Mouse (Mus musculus) hindbrain, embryonic 16.5 days (tissue): Measurements from ENCODE around the gene 4921524J17Rik. TPM values are rescaled to one million over a fixed set of nuclear protein-coding genes. Genes with fewer than 3 reads are reported as not detected.

Experiments used
- ATAC-seq: fragments of 200-750 bp; cut with Nextera tagmentation; 2 replicates; pipeline ENCODE4 v1.8.0; 2017; ENCODE audit warnings: moderate TSS enrichment, moderate library complexity
- H3K27ac ChIP-seq: fragments of 300-500 bp; sonication (generic); 2 replicates; pipeline ENCODE4 v1.5.1; 2014; ENCODE audit warnings: low read depth, mild to moderate bottlenecking, control low read depth, low read length, moderate library complexity
- H3K27me3 ChIP-seq: fragments of 300-500 bp; sonication (generic); replicated peaks from 2 replicates; pipeline ENCODE4 v1.6.1; 2014; ENCODE audit warnings: low read length; ENCODE audit not compliant: control insufficient read depth, insufficient read depth
- H3K36me3 ChIP-seq: fragments of 300-500 bp; sonication (generic); 2 replicates; pipeline ENCODE4 v1.6.1; 2014; ENCODE audit warnings: mild to moderate bottlenecking, low read length, moderate library complexity, mixed read lengths; ENCODE audit not compliant: control insufficient read depth, insufficient read depth
- H3K4me1 ChIP-seq: fragments of 300-500 bp; sonication (generic); 2 replicates; pipeline ENCODE4 v1.6.1; 2014; ENCODE audit warnings: low read depth, low read length; ENCODE audit not compliant: control insufficient read depth, insufficient read depth
- H3K4me2 ChIP-seq: fragments of 300-500 bp; sonication (generic); 2 replicates; pipeline ENCODE4 v1.6.1; 2014; ENCODE audit warnings: mild to moderate bottlenecking, low read length, control low read depth, moderate library complexity
- H3K4me3 ChIP-seq: fragments of 300-500 bp; sonication (generic); 2 replicates; pipeline ENCODE4 v1.5.1; 2014; ENCODE audit warnings: mild to moderate bottlenecking, low read length, control low read depth, moderate library complexity
- H3K9ac ChIP-seq: fragments of 300-500 bp; sonication (generic); 2 replicates; pipeline ENCODE4 v1.6.1; 2014; ENCODE audit warnings: low read depth, mild to moderate bottlenecking, control low read depth, low read length, moderate library complexity
- H3K9me3 ChIP-seq: fragments of 300-500 bp; sonication (generic); 2 replicates; pipeline ENCODE4 v1.6.1; 2014; ENCODE audit warnings: mild to moderate bottlenecking, low read length, moderate library complexity; ENCODE audit not compliant: control insufficient read depth
- WGBS: fragments of 180-500 bp; shearing (Covaris S2); extraction: QIAGEN DNeasy Blood & Tissue Kit; methylation state at CpG from one replicate; pipeline ENCODE4 v1.1.7; 2014; 5-methylcytosine and 5-hydroxymethylcytosine counted together
- polyA plus RNA-seq: library from polyadenylated mRNA; unstranded; fragments of >200 nt; fragmentation: Nextera tagmentation; extraction: Ambion mirVana; gene quantifications from 2 replicates; pipeline ENCODE4 v1.2.1, GENCODE M21; 2015

Gene 4921524J17Rik
- polyA plus RNA-seq, 1 experiment from 2014 or later, result 39.2 TPM

DNA sequence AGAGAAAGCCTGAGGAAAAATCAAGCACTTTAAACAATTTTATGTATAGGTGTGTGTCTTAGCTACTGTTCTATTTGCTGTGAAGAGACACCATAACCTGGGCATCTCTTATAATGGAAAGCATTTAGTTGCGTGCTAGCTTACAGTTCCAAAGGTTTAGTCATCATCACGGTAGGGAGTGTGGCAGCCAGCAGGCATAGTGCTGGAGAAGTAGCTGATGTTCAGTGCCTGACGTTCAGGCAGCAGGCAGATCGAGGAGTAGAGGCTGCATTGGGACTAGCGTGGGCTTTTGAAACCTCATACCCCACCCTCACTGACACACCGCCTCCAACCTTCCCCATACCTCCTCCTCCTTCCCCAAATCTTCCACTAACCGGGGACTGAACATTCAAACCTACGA, 38.1 kb upstream of the 4921524J17Rik start:
- WGBS, result 84% methylated on average over 8 of the region's 8 CpGs
- Histone ChIP-seq H3K9me3 (no peaks in the 10 kb centered on the region), H3K36me3 (no peaks in the 10 kb centered on the region), H3K4me2 (no peak overlapping the region), H3K27ac (no peak overlapping the region), H3K4me1 (no peaks in the 10 kb centered on the region), H3K9ac (no peak overlapping the region), H3K27me3 (no peaks in the 10 kb centered on the region), H3K4me3 (no peak overlapping the region)
- no peak for ATAC-seq

DNA sequence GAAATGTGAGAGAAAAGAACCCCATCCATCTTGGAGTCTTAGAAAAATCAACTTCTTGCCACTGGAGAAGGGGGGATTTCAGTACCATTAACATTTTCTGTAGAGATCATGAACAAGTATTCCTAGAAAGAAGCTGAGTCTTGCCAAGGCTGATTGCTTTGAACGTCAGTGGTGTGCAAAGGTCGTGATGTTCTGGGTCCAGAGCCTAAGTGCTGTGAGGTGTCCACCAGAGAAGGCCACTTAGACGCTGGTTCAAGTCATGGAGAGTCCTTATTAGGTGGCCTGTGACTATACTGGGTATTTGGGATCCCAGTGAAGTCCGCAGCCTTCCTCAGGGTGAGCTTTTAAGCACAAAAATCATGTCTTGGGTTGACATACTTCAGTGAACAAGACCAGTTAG, 33.4 kb upstream of the 4921524J17Rik start:
- no peaks in the 10 kb centered on the region for H3K36me3 ChIP-seq
- H3K4me3 ChIP-seq, result no peak overlapping the region
- no peaks in the 10 kb centered on the region for H3K9me3 ChIP-seq
- no peak overlapping the region for H3K27ac ChIP-seq
- whole genome bisulfite sequencing, result 86% methylated on average over 4 of the region's 4 CpGs
- no peak for ATAC-seq
- H3K9ac ChIP-seq, result no peak overlapping the region
- no peak overlapping the region for H3K4me2 ChIP-seq
- H3K4me1 ChIP-seq, result no peaks in the 10 kb centered on the region
- no peaks in the 10 kb centered on the region for H3K27me3 ChIP-seq

DNA sequence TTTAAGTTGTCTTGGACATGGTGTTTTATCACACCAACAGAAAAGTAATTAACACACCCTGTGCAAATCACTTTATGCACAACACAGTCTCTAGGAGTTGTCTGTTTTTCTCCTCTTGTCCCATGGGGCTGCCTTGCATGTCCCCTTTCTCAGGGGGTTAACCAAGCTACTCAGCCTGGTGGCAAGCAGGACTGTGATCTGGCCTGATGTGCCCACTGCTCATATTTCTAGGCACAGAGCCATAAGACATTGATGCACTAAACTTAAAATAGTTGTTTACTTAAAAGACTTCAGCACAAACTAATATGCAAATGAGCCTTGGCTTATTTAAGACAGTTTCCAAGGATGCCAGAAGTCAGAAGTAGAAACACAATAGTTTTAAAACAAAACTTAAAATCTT, 31.7 kb upstream of the 4921524J17Rik start:
- Histone ChIP-seq H3K4me2 (no peak overlapping the region), H3K9ac (no peak overlapping the region), H3K27me3 (no peaks in the 10 kb centered on the region), H3K9me3 (no peaks in the 10 kb centered on the region), H3K27ac (no peak overlapping the region), H3K36me3 (no peaks in the 10 kb centered on the region), H3K4me3 (no peak overlapping the region), H3K4me1 (no peaks in the 10 kb centered on the region)
- no peak for ATAC-seq

DNA sequence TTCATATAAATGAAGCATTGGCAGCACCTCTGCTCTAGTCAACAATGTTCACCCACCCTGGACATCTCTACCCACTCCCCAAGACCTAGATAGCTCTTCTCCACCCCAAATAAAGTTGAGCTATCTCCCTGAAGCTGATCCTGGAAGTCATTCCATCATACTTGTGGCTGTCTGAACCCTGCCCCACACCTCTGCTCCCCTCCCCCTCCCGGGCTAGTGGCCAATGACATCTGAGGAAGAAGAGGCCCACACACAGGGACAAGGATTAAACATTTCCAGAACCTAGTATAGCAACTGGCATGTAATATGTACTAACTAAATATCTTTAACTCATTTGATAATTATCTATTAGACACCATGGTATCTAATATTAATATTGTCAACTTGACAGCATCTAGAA, 29.8 kb upstream of the 4921524J17Rik start:
- Histone ChIP-seq H3K4me2 (no peak overlapping the region), H3K9me3 (no peaks in the 10 kb centered on the region)
- no peak for ATAC-seq

DNA sequence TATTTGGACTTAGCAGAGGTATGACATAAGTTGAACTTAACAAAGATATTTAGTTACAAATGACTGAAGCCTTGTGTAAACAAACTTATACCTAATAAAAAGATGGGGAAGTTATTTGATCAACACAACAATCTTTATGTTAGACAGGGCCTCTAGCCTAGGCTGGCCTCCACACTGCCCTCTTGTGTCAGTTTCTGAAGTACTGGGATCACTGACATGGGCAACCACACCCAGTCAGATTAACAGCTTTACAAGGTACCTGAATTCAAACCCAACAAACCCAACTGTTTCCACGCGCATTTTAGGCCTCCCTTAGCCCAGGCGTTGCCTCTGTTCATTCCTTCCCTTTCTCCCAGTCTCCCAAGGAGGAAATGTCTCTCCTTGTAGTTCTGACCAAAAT, 28.7 kb upstream of the 4921524J17Rik start:
- no peaks in the 10 kb centered on the region for H3K27me3 ChIP-seq
- WGBS, result 87% methylated on average over 3 of the region's 3 CpGs
- H3K27ac ChIP-seq, result no peak overlapping the region
- no peaks in the 10 kb centered on the region for H3K9me3 ChIP-seq
- H3K4me2 ChIP-seq, result no peak overlapping the region
- H3K36me3 ChIP-seq, result no peaks in the 10 kb centered on the region
- H3K9ac ChIP-seq, result no peak overlapping the region
- no peak overlapping the region for H3K4me3 ChIP-seq
- H3K4me1 ChIP-seq, result no peaks in the 10 kb centered on the region
- no peak for ATAC-seq

More for the DNA sequence above, 29.8 kb upstream of the 4921524J17Rik start:
- Histone ChIP-seq H3K4me1 (no peaks in the 10 kb centered on the region), H3K9ac (no peak overlapping the region), H3K4me3 (no peak overlapping the region), H3K27me3 (no peaks in the 10 kb centered on the region), H3K27ac (no peak overlapping the region), H3K36me3 (no peaks in the 10 kb centered on the region)
- 89% methylated on average over 1 of the region's 1 CpGs for WGBS

DNA sequence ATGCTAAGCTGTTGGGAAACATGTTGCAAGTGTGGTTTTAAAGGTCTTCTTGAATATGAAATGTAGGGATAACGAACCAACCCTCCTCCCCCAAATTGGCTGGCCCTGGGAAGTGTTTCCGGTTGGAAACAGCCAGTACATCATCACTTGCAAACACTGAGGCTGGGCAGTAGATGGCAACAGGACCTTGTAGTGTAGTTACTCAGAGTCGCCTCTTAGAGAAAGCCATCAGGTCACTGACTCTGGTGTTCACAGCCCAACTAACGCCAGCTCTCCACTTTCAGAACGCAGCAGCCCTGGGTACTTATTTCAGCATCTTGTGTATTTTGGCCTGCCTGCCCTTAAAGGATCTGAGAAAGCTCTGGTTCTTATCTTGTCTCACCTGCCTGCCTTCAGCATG, 28.2 kb upstream of the 4921524J17Rik start:
- no peaks in the 10 kb centered on the region for H3K27me3 ChIP-seq
- H3K9me3 ChIP-seq, result no peaks in the 10 kb centered on the region
- no peak overlapping the region for H3K27ac ChIP-seq
- no peak overlapping the region for H3K9ac ChIP-seq
- H3K36me3 ChIP-seq, result no peaks in the 10 kb centered on the region
- WGBS, result 44% methylated on average over 5 of the region's 5 CpGs
- no peak overlapping the region for H3K4me3 ChIP-seq
- ATAC-seq, result no peak
- H3K4me1 ChIP-seq, result no peaks in the 10 kb centered on the region
- no peak overlapping the region for H3K4me2 ChIP-seq

DNA sequence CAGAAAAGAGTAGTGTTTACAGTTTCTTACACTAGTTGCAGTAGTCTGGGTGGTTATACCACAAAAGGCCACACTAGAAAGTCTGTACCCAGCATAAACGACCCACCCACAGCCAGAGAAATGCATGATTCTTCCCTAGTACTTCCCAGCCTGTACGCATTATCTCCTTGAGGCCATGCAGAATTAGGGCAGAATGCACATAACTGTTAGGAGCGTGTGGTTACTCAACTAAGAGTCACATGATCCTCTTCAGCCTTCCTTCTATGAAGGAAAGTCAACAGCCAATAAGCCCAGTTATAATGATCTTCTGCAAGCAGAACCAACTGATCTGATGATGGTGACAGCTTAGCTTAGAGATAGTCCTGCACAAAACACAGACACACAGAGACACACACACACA, 26.9 kb upstream of the 4921524J17Rik start:
- no peaks in the 10 kb centered on the region for H3K9me3 ChIP-seq
- no peak overlapping the region for H3K9ac ChIP-seq
- no peak overlapping the region for H3K27ac ChIP-seq
- WGBS, result 83% methylated on average over 3 of the region's 3 CpGs
- no peak overlapping the region for H3K4me3 ChIP-seq
- H3K27me3 ChIP-seq, result no peaks in the 10 kb centered on the region
- no peak for ATAC-seq
- H3K4me1 ChIP-seq, result no peaks in the 10 kb centered on the region
- no peaks in the 10 kb centered on the region for H3K36me3 ChIP-seq
- no peak overlapping the region for H3K4me2 ChIP-seq

DNA sequence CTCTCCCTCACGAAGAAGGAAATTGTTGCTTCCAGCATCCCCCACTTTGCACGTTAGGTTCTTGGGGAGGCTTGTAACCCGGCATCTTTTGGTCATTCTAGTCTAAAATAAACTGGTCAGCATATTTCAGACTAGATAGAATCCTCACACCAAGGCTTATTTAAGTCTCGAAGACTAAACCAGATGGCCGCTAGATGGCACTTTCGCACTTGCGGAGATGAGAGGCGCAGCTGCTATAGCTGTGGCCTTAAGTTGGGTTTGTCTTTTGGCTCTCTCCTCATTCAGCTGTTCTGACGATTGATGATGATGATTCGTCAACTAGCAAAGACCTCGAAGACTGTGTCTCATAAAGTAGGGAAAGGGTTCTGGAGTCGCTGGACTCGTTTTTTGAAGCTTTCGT, 23.9 kb upstream of the 4921524J17Rik start:
- H3K9me3 ChIP-seq, result no peaks in the 10 kb centered on the region
- no peaks in the 10 kb centered on the region for H3K27me3 ChIP-seq
- H3K4me3 ChIP-seq, result no peak overlapping the region
- no peak overlapping the region for H3K4me2 ChIP-seq
- no peaks in the 10 kb centered on the region for H3K36me3 ChIP-seq
- no peaks in the 10 kb centered on the region for H3K4me1 ChIP-seq
- WGBS, result 9% methylated on average over 14 of the region's 14 CpGs
- peak; percentile 69 for ATAC-seq
- H3K9ac ChIP-seq, result no peak overlapping the region
- H3K27ac ChIP-seq, result no peak overlapping the region

DNA sequence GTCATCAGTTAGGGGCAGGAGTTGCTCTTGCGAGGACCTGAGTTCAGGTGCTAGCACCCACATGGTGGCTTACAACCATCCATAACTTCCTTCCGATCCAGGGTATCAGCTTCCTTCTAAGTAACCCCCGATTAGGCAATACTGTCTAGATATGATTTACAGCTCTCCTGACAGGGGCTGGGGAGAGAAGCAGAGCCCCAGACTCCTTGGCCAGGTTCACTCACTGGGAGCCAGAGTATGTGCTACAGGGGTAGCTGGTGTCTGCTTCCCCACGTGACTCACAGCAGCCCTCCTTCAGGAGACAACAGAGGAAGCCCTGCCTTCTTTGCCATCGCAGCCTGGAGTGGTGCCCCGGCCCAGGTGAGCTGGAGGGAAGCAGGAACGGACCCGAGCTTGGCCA, 22.1 kb upstream of the 4921524J17Rik start:
- Histone ChIP-seq H3K4me3 (no peak overlapping the region), H3K9me3 (no peaks in the 10 kb centered on the region), H3K9ac (no peak overlapping the region), H3K4me1 (no peaks in the 10 kb centered on the region), H3K27me3 (no peaks in the 10 kb centered on the region), H3K27ac (no peak overlapping the region), H3K4me2 (no peak overlapping the region), H3K36me3 (no peaks in the 10 kb centered on the region)
- WGBS, result 74% methylated on average over 8 of the region's 8 CpGs
- ATAC-seq, result no peak

DNA sequence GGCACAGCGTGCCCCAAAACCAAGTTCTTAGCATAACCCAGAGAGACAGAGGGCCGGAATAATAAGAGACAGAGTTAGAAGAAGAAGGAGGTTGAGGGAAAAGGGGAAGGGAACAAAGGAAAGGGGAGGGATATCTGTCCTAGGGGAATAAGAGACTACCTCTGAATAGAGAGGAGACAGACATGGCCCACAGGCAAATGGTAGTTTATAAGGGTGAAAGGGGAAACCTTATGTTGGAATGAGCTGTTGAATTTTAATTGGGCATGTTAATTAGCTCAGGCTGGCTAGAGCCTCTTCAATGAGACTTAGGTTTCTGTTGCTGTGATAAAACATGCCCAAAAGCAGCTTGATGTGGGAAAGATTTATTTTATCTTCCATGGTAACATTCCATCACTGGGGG, 20.6 kb upstream of the 4921524J17Rik start:
- Histone ChIP-seq H3K27ac (no peak overlapping the region), H3K4me2 (no peak overlapping the region), H3K4me1 (no peaks in the 10 kb centered on the region), H3K27me3 (no peaks in the 10 kb centered on the region), H3K9ac (no peak overlapping the region), H3K36me3 (no peaks in the 10 kb centered on the region), H3K4me3 (no peak overlapping the region), H3K9me3 (no peaks in the 10 kb centered on the region)
- no peak for ATAC-seq
- WGBS, result 38% methylated on average over 2 of the region's 2 CpGs
